Mouse (Mus musculus) small intestine, adult 2 months (tissue): ENCODE results near the gene Dnaja2.

Source experiments
- CTCF ChIP-seq: fragments of 200-500 bp; IDR thresholded peaks from 2 replicates; pipeline ENCODE4 v1.5.1; 2012; ENCODE audit warnings: low read depth, mild to moderate bottlenecking, control low read depth, inconsistent platforms, low read length, moderate library complexity, mixed read lengths; ENCODE audit not compliant: insufficient replicate concordance, insufficient read length; ENCODE audit errors: extremely low read depth
- POLR2A ChIP-seq: fragments of 200-500 bp; IDR thresholded peaks from 2 replicates; pipeline ENCODE4 v1.6.1; 2012; ENCODE audit warnings: low read depth, mild to moderate bottlenecking, control low read depth, inconsistent platforms, low read length, moderate library complexity

DNA sequence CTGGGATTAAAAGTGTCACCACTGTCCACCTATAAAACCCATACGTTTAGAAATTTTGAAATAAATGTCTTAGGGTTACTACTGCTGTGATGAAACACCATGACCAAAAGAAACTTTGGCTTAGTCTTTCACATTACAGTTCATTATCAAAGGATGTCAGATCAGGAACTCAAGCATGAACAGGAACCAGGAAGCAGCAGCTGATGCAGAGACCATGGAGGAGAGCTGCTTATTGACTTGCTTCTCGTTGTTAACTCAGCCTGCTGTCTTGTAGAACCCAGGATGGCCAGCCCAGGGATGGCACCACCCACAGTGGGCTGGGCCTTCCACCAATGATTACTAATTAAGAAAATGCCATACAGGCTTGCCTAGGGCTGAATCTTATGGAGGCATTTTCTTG lies 4.8 kb upstream of the Dnaja2 start:
- TF ChIP-seq POLR2A = no peak
- TF ChIP-seq CTCF = no peak
